Mouse (Mus musculus): Measurements from ENCODE around the gene Cacng5.

- TF ChIP-seq CTCF (IDR thresholded peaks at IDR 0.05; ENCODE audit: control insufficient read depth, insufficient read depth, low read length) (no peak), POLR2A (IDR thresholded peaks at IDR 0.05; ENCODE audit: borderline replicate concordance, control insufficient read depth, low read depth, low read length) (no peak)
Measured at GRCm38 (mm10) chr11:107875861-107876494, 38.9 kb downstream of the Cacng5 start.

All from bone marrow, adult 2 months (tissue).